Mouse (Mus musculus): ENCODE measurements around the gene Msrb3. TPM values are rescaled to one million over a fixed set of nuclear protein-coding genes. Genes with fewer than 3 reads are reported as not detected.

Gene Msrb3
- polyA plus RNA-seq, 1 experiment from 2014 or later: 1.2 TPM

GRCm38 (mm10) chr10:120736508-120737069, 162.3 kb downstream of the Msrb3 start:
- 28% methylated on average over 14 of the region's 14 CpGs for WGBS (ENCODE audit: insufficient replicate concordance)
- Histone ChIP-seq H3K4me3 (ENCODE audit: low read depth, low read length) (no peak overlapping the region), H3K9me3 (replicated peaks; ENCODE audit: control insufficient read depth, low read length) (no peaks in the 10 kb centered on the region), H3K27me3 (ENCODE audit: control insufficient read depth, insufficient read depth, low read depth, low read length) (peaks cover 8% of the 10 kb centered on the region), H3K4me2 (ENCODE audit: low read depth, low read length) (no peak overlapping the region), H3K9ac (ENCODE audit: low read depth, low read length) (no peak overlapping the region), H3K27ac (ENCODE audit: low read length) (no peak overlapping the region), H3K4me1 (ENCODE audit: control insufficient read depth, low read depth, low read length) (no peaks in the 10 kb centered on the region), H3K36me3 (ENCODE audit: control insufficient read depth, insufficient read depth) (no peaks in the 10 kb centered on the region)
- ATAC-seq (ENCODE audit: low read depth): no peak

- H3K4me2 ChIP-seq (ENCODE audit: low read depth, low read length): no peak overlapping the region
- peaks cover 8% of the 10 kb centered on the region for H3K27me3 ChIP-seq (ENCODE audit: control insufficient read depth, insufficient read depth, low read depth, low read length)
- H3K36me3 ChIP-seq (ENCODE audit: control insufficient read depth, insufficient read depth): no peaks in the 10 kb centered on the region
- no peak overlapping the region for H3K4me3 ChIP-seq (ENCODE audit: low read depth, low read length)
- no peaks in the 10 kb centered on the region for H3K4me1 ChIP-seq (ENCODE audit: control insufficient read depth, low read depth, low read length)
- no peak overlapping the region for H3K9ac ChIP-seq (ENCODE audit: low read depth, low read length)
- H3K9me3 ChIP-seq (replicated peaks; ENCODE audit: control insufficient read depth, low read length): no peaks in the 10 kb centered on the region
- 6% methylated on average over 25 of the region's 25 CpGs for WGBS (ENCODE audit: insufficient replicate concordance)
- no peak overlapping the region for H3K27ac ChIP-seq (ENCODE audit: low read length)
- ATAC-seq (ENCODE audit: low read depth): no peak
These were observed 163.0 kb downstream of the Msrb3 start for GRCm38 (mm10) chr10:120735722-120736507.

GRCm38 (mm10) chr10:120734364-120734763, 164.5 kb downstream of the Msrb3 start:
- H3K27ac ChIP-seq (ENCODE audit: low read length): no peak overlapping the region
- no peaks in the 10 kb centered on the region for H3K36me3 ChIP-seq (ENCODE audit: control insufficient read depth, insufficient read depth)
- H3K4me2 ChIP-seq (ENCODE audit: low read depth, low read length): no peak overlapping the region
- H3K9me3 ChIP-seq (replicated peaks; ENCODE audit: control insufficient read depth, low read length): no peaks in the 10 kb centered on the region
- WGBS (ENCODE audit: insufficient replicate concordance): 70% methylated on average over 2 of the region's 2 CpGs
- no peak overlapping the region for H3K9ac ChIP-seq (ENCODE audit: low read depth, low read length)
- no peak overlapping the region for H3K4me3 ChIP-seq (ENCODE audit: low read depth, low read length)
- ATAC-seq (ENCODE audit: low read depth): no peak
- no peaks in the 10 kb centered on the region for H3K4me1 ChIP-seq (ENCODE audit: control insufficient read depth, low read depth, low read length)
- H3K27me3 ChIP-seq (ENCODE audit: control insufficient read depth, insufficient read depth, low read depth, low read length): peaks cover 8% of the 10 kb centered on the region

Other genes with a start within 250 kb of the Msrb3 start
- 0.44 and 0.63 TPM in 2 replicates for gene Lemd3, start 80.2 kb upstream of the Msrb3 start, polyA plus RNA-seq (2015; fragmentation: Nextera tagmentation; extraction: Ambion mirVana)
- gene Wif1, start 134.9 kb upstream of the Msrb3 start, polyA plus RNA-seq (2015; fragmentation: Nextera tagmentation; extraction: Ambion mirVana): 1.0 TPM in 2 replicates